Mouse (Mus musculus): ENCODE data around the gene Gm5849. TPM values are rescaled to one million over a fixed set of nuclear protein-coding genes. Genes with fewer than 3 reads are reported as not detected.
"Not testable (repeated sequence)": the region's sequence is repeated elsewhere in the genome, so short reads cannot be mapped to it uniquely, and the experiment has no call there.

The Gm5849 gene
- total RNA-seq (2021): not detected

DNA sequence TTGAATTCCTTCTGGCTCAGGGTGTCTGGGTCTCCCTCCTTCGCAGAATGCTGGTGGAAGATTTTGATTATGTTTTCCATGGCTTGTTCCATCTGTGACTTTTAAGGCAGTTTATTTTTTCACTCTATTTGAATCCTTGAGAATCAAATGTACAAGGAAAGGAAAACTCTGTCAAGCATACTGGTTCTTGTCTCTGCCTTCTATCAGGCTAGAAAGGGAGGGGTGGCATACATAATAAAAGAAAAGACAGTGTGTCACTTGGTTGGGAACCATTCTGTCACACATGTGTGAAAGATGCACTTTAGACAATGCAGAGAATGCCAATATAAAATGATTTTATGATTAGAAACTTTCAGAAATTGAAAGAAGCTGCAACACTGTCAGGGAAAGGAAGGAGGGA lies at the start of gene Gm5849:
Gene Gm5849 (minus strand): TSS at position 101 of the 400 bp plus-strand sequence.
- DNase-seq; intact Hi-C loops (cut with DNase I): not testable (repeated sequence)

- no peak for DNase-seq
- intact Hi-C loops (cut with DNase I): no loop called here
These were observed 28.0 kb downstream of the Gm5849 start for GRCm38 (mm10) chr3:90749658-90750057.

GRCm38 (mm10) chr3:90726606-90727005 lies 51.1 kb downstream of the Gm5849 start, which contains the start of gene Pglyrp4:
Gene Pglyrp4, plus strand, starts transcription at chr3:90726906.
- intact Hi-C loops (cut with DNase I): no loop called here
- DNase-seq: no peak

Other genes with a start within 250 kb of the Gm5849 start
- 10 to 100 TPM; 64.0 to 66.5 TPM for gene S100a16, start 240.6 kb downstream of the Gm5849 start, total RNA-seq (2021)
- not detected for gene S100a3, start 217.3 kb downstream of the Gm5849 start, total RNA-seq (2021)
- gene S100a2, start 187.6 kb downstream of the Gm5849 start, total RNA-seq (2021): not detected
- not detected for gene Gm42674, start 176.0 kb downstream of the Gm5849 start, total RNA-seq (2021)
- 10 to 100 TPM; 10.1 to 14.2 TPM for gene S100a4, start 174.1 kb downstream of the Gm5849 start, total RNA-seq (2021)
- not detected for gene S100a5, start 169.4 kb downstream of the Gm5849 start, total RNA-seq (2021)
- gene S100a6, start 165.0 kb downstream of the Gm5849 start, total RNA-seq (2021): 10 to 100 TPM; 71.6 to 89.7 TPM
- under 1 TPM in 1 of 2 experiments, not detected in 1; 0.27 TPM for gene S100a7a, start 123.9 kb downstream of the Gm5849 start, total RNA-seq (2021)
- gene S100a8, start 108.9 kb downstream of the Gm5849 start, total RNA-seq (2021): 1 to 10 TPM; 2.4 to 3.3 TPM
- 1 to 10 TPM; 3.1 to 4.4 TPM for gene S100a9, start 82.2 kb downstream of the Gm5849 start, total RNA-seq (2021)
- not detected for gene Pglyrp4, start 51.0 kb downstream of the Gm5849 start, total RNA-seq (2021)

All from heart, postnatal 36 days (tissue).